Mouse (Mus musculus) frontal cortex, postnatal 10 days (tissue): ENCODE data around the gene Nkain2.
"Not testable (repeated sequence)": the region's sequence is repeated elsewhere in the genome, so short reads cannot be mapped to it uniquely, and the experiment has no call there.

ENCODE experiments used
- DNase-seq, 2 experiments: peaks; one replicate each; pipeline ENCODE4 v3.0.0; 2022; ENCODE audit warnings: low spot score in 2 of 2, mixed read lengths in 1 of 2

The Nkain2 gene

GRCm38 (mm10) chr10:32889652-32890506 lies at the start of gene Nkain2:
TSS of gene Nkain2 (minus strand) at chr10:32890462.
- DNase-seq = peak; percentile 40 to 68

- no peak for DNase-seq
Measured at GRCm38 (mm10) chr10:32939853-32940252, 49.6 kb upstream of the Nkain2 start.

- DNase-seq = peak in 1 of 2 experiments; percentile 14
Measured at GRCm38 (mm10) chr10:32895093-32895492, 4.8 kb upstream of the Nkain2 start.

GRCm38 (mm10) chr10:32890507-32891131 lies 357 bp upstream of the Nkain2 start:
- DNase-seq = peak; percentile 20 to 47

- peak; percentile 12 to 26 for DNase-seq
Measured at GRCm38 (mm10) chr10:32881977-32882376, 8.3 kb downstream of the Nkain2 start.

- no peak for DNase-seq
Measured at GRCm38 (mm10) chr10:32870691-32871406, 19.4 kb downstream of the Nkain2 start.

- no peak for DNase-seq
Measured at GRCm38 (mm10) chr10:32869541-32869940, 20.7 kb downstream of the Nkain2 start.

- no peak for DNase-seq
Measured at GRCm38 (mm10) chr10:32815210-32815883, 74.9 kb downstream of the Nkain2 start.

GRCm38 (mm10) chr10:32796215-32796614 lies 94.0 kb downstream of the Nkain2 start:
- DNase-seq = no peak

- DNase-seq = peak in 1 of 2 experiments; percentile 6
Measured at GRCm38 (mm10) chr10:32790541-32790940, 99.7 kb downstream of the Nkain2 start.

- no peak for DNase-seq
Measured at GRCm38 (mm10) chr10:32782732-32783359, 107.4 kb downstream of the Nkain2 start.

- DNase-seq = no peak
Measured at GRCm38 (mm10) chr10:32738989-32739388, 151.3 kb downstream of the Nkain2 start.

GRCm38 (mm10) chr10:32706579-32706978 lies 183.7 kb downstream of the Nkain2 start:
- not testable (repeated sequence) for DNase-seq

- no peak for DNase-seq
Measured at GRCm38 (mm10) chr10:32696661-32697060, 193.6 kb downstream of the Nkain2 start.

GRCm38 (mm10) chr10:32684548-32684947 lies 205.7 kb downstream of the Nkain2 start:
- no peak for DNase-seq

- no peak for DNase-seq
Measured at GRCm38 (mm10) chr10:32640256-32640655, 250.0 kb downstream of the Nkain2 start.

GRCm38 (mm10) chr10:32639173-32639572 lies 251.1 kb downstream of the Nkain2 start:
- no peak for DNase-seq

GRCm38 (mm10) chr10:32631043-32631442 lies 259.2 kb downstream of the Nkain2 start:
- DNase-seq = no peak

- DNase-seq = no peak
Measured at GRCm38 (mm10) chr10:32604448-32604847, 285.8 kb downstream of the Nkain2 start.

GRCm38 (mm10) chr10:32602798-32603197 lies 287.5 kb downstream of the Nkain2 start:
- DNase-seq = no peak

- no peak for DNase-seq
Measured at GRCm38 (mm10) chr10:32594998-32595397, 295.3 kb downstream of the Nkain2 start.
